Mouse (Mus musculus): ENCODE data around the gene Ybx3. TPM values are rescaled to one million over a fixed set of nuclear protein-coding genes. Genes with fewer than 3 reads are reported as not detected.

Ybx3 gene
- polyA plus RNA-seq, 1 experiment = 690 TPM

- Histone ChIP-seq H3K4me3 (replicated peaks) (no peak overlapping the region), H3K9me3 (no peaks in the 10 kb centered on the region), H3K36me3 (replicated peaks; ENCODE audit: low read length) (no peaks in the 10 kb centered on the region), H3K27me3 (replicated peaks) (peaks cover 7% of the 10 kb centered on the region), H3K4me1 (peaks cover 29% of the 10 kb centered on the region)
- no peak for TF ChIP-seq GATA1 (IDR thresholded peaks at IDR 0.05; ENCODE audit: borderline replicate concordance, low read length)
Observed at GRCm38 (mm10) chr6:131405896-131406295, 17.6 kb upstream of the Ybx3 start.

DNA sequence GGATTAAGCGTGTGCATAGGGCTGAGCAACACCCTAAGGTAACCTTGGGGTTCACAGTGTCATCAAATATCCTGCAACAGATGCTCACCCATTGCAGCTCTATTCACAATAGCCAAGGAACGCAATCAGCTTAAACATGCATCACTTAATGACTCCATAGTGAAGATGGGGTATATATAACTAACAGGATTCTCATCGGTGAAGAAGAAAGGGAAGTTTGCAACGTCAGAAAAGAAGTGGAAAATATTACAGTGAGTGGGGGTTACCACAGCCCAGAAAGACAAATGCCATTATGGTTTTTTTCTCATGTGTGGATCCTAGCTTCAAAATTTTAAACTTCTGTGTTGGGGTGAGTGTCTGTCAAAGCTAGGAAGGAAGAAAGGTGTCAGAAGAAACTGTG lies 16.9 kb upstream of the Ybx3 start:
- TF ChIP-seq GATA1 (IDR thresholded peaks at IDR 0.05; ENCODE audit: borderline replicate concordance, low read length) = no peak
- Histone ChIP-seq H3K36me3 (replicated peaks; ENCODE audit: low read length) (no peaks in the 10 kb centered on the region), H3K9me3 (no peaks in the 10 kb centered on the region), H3K27me3 (replicated peaks) (peaks cover 6% of the 10 kb centered on the region), H3K4me1 (peaks cover 29% of the 10 kb centered on the region), H3K4me3 (replicated peaks) (no peak overlapping the region)

GRCm38 (mm10) chr6:131404260-131404659 lies 16.0 kb upstream of the Ybx3 start:
- H3K4me3 ChIP-seq (replicated peaks) = no peak overlapping the region
- peaks cover 2% of the 10 kb centered on the region for H3K27me3 ChIP-seq (replicated peaks)
- TF ChIP-seq FLI1 (IDR thresholded peaks at IDR 0.05; ENCODE audit: low read length) = no peak
- TF ChIP-seq GATA1 (IDR thresholded peaks at IDR 0.05; ENCODE audit: borderline replicate concordance, low read length) = no peak
- peaks cover 29% of the 10 kb centered on the region for H3K4me1 ChIP-seq
- no peaks in the 10 kb centered on the region for H3K9me3 ChIP-seq
- H3K36me3 ChIP-seq (replicated peaks; ENCODE audit: low read length) = no peaks in the 10 kb centered on the region

DNA sequence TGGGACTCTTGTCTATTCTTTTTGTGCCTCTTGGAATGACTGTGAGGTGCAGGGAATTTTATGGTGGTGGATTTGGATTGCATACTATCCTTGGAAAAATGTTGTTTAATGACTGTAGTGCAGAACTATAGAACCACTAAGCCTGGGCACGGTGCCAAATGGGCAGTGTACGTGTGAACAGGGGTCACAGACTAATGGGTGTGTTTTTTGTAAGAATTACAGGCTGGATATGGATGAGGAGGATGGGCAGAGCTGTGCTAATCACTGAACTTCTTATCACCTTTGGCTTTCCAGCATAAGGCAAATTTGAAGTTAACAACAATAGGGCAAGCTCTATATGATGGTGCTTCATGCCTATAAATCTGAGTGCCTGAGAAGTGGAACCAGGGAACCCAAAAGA lies 14.8 kb upstream of the Ybx3 start:
- Histone ChIP-seq H3K27me3 (replicated peaks) (no peaks in the 10 kb centered on the region), H3K9me3 (no peaks in the 10 kb centered on the region), H3K36me3 (replicated peaks; ENCODE audit: low read length) (no peaks in the 10 kb centered on the region), H3K4me3 (replicated peaks) (no peak overlapping the region), H3K4me1 (peaks cover 27% of the 10 kb centered on the region)
- TF ChIP-seq GATA1 (IDR thresholded peaks at IDR 0.05; ENCODE audit: borderline replicate concordance, low read length) = no peak
- TF ChIP-seq FLI1 (IDR thresholded peaks at IDR 0.05; ENCODE audit: low read length) = no peak

GRCm38 (mm10) chr6:131402606-131403005 lies 14.3 kb upstream of the Ybx3 start:
- Histone ChIP-seq H3K4me1 (peaks cover 26% of the 10 kb centered on the region), H3K4me3 (replicated peaks) (no peak overlapping the region), H3K27me3 (replicated peaks) (no peaks in the 10 kb centered on the region), H3K9me3 (no peaks in the 10 kb centered on the region), H3K36me3 (replicated peaks; ENCODE audit: low read length) (no peaks in the 10 kb centered on the region)
- TF ChIP-seq GATA1 (IDR thresholded peaks at IDR 0.05; ENCODE audit: borderline replicate concordance, low read length) (no peak), FLI1 (IDR thresholded peaks at IDR 0.05; ENCODE audit: low read length) (no peak)

DNA sequence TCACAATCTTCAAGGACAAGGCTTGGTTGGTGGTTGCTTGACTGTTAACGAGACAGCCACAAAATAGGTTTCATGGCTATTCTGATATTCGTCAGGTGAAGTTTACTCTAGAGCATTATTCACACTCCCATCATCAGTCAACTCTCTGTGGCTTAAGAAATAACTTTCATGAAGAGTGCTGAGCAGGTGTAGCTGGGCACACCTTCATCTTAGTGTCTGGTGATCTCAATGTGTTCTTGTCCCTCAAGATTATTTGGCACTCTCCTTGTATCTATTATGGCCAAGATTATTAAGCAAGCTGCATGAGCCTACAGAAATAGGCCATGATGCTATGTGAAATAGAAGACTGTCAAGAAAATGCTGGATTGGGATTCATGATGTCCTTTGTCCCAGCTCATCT lies 13.0 kb upstream of the Ybx3 start:
- Histone ChIP-seq H3K4me1 (peaks cover 31% of the 10 kb centered on the region), H3K36me3 (replicated peaks; ENCODE audit: low read length) (no peaks in the 10 kb centered on the region), H3K9me3 (no peaks in the 10 kb centered on the region), H3K4me3 (replicated peaks) (no peak overlapping the region), H3K27me3 (replicated peaks) (peaks cover 2% of the 10 kb centered on the region)
- no peak for TF ChIP-seq FLI1 (IDR thresholded peaks at IDR 0.05; ENCODE audit: low read length)
- TF ChIP-seq GATA1 (IDR thresholded peaks at IDR 0.05; ENCODE audit: borderline replicate concordance, low read length) = no peak

DNA sequence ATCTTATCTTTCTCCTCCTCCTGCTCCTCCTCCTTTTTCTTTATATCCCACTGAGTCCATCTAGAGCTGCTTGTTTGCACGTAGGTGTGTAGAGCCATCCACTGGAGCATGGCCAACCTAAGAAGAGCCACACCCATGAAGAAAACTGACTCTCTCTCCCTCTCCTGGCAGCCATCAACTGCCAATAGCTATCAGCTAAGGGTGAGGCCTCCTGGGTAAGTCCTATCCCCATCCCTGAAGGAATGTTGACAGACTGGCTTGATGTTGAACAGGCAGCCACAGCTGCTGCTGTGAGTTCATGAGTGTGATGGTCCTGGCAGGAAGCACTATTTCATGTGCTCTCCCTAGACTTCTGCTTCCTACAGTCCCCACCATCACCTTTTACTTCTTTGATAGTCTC lies 8.4 kb upstream of the Ybx3 start:
- TF ChIP-seq FLI1 (IDR thresholded peaks at IDR 0.05; ENCODE audit: low read length) (no peak), GATA1 (IDR thresholded peaks at IDR 0.05; ENCODE audit: borderline replicate concordance, low read length) (no peak)
- H3K9me3 ChIP-seq = no peaks in the 10 kb centered on the region
- H3K4me3 ChIP-seq (replicated peaks) = no peak overlapping the region
- H3K36me3 ChIP-seq (replicated peaks; ENCODE audit: low read length) = no peaks in the 10 kb centered on the region
- H3K27me3 ChIP-seq (replicated peaks) = peaks cover 2% of the 10 kb centered on the region
- H3K4me1 ChIP-seq = peaks cover 6% of the 10 kb centered on the region

GRCm38 (mm10) chr6:131393873-131394660 lies 5.8 kb upstream of the Ybx3 start:
- H3K4me3 ChIP-seq (replicated peaks) = no peak overlapping the region
- H3K36me3 ChIP-seq (replicated peaks; ENCODE audit: low read length) = no peaks in the 10 kb centered on the region
- H3K9me3 ChIP-seq = no peaks in the 10 kb centered on the region
- peaks cover 2% of the 10 kb centered on the region for H3K27me3 ChIP-seq (replicated peaks)
- TF ChIP-seq GATA1 (IDR thresholded peaks at IDR 0.05; ENCODE audit: borderline replicate concordance, low read length) = no peak
- no peak for TF ChIP-seq FLI1 (IDR thresholded peaks at IDR 0.05; ENCODE audit: low read length)
- H3K4me1 ChIP-seq = peaks cover 6% of the 10 kb centered on the region

DNA sequence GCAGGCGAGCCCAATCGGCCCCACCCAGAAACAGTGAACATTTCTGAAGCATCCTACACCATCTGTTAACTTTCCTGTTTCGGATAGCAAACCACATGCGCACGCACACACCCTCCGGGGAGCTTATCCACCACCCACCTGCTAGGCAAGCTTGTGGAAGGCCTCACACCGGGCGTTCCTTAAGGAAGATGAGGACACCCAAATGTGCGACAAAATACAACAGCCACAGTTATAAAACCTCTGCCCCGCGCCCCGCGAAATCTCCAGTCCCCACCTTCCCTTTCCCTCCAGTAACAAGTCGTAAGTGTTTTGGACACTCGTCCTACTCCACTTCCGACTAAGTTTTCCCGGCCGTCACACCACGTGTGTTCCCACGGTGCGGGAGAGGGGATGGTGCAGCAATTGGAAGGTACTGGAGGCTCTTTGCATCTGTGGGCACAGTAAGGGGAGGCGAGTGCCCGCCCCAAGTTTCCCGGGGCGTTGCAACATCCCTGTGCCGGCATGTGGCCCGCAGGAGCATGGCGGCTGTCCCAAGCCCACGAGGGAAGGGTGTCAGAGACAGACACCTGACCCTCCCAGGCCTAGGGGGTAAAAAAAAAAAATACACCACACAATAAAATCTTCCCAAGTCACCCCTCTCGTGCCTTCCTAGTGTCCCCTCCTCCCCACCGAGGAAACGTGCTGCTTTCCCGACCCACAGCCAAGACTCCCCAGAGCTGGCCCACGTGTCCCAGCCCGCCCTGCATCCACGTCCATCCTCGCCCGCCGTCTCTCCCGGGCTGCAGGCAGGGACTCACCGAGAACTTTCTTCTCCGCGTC lies 846 bp downstream of the Ybx3 start:
- Histone ChIP-seq H3K9me3 (no peaks in the 10 kb centered on the region), H3K4me3 (replicated peaks) (peak overlapping the region; percentile 99), H3K4me1 (peaks cover 44% of the 10 kb centered on the region), H3K36me3 (replicated peaks; ENCODE audit: low read length) (peaks cover 14% of the 10 kb centered on the region), H3K27me3 (replicated peaks) (no peaks in the 10 kb centered on the region)
- TF ChIP-seq FLI1 (IDR thresholded peaks at IDR 0.05; ENCODE audit: low read length) (no peak), GATA1 (IDR thresholded peaks at IDR 0.05; ENCODE audit: borderline replicate concordance, low read length) (no peak)

GRCm38 (mm10) chr6:131386416-131387019 lies 1.8 kb downstream of the Ybx3 start:
- no peaks in the 10 kb centered on the region for H3K27me3 ChIP-seq (replicated peaks)
- H3K36me3 ChIP-seq (replicated peaks; ENCODE audit: low read length) = peaks cover 24% of the 10 kb centered on the region
- TF ChIP-seq FLI1 (IDR thresholded peaks at IDR 0.05; ENCODE audit: low read length) (no peak), GATA1 (IDR thresholded peaks at IDR 0.05; ENCODE audit: borderline replicate concordance, low read length) (no peak)
- no peaks in the 10 kb centered on the region for H3K9me3 ChIP-seq
- peaks cover 50% of the 10 kb centered on the region for H3K4me1 ChIP-seq
- peak overlapping the region; percentile 99 for H3K4me3 ChIP-seq (replicated peaks)
